Mouse (Mus musculus) bone marrow macrophage, adult 2 months (primary cell): Measurements from ENCODE around the gene Celf5.

ENCODE experiments used
- CTCF ChIP-seq: IDR thresholded peaks from 2 replicates; pipeline ENCODE4 v1.5.1; 2012; ENCODE audit warnings: low read depth, mild to moderate bottlenecking, low read length, moderate library complexity
- POLR2A ChIP-seq: IDR thresholded peaks from 2 replicates; pipeline ENCODE4 v1.6.1; 2012; ENCODE audit warnings: mild to moderate bottlenecking, low read depth, low read length, borderline replicate concordance

GRCm38 (mm10) chr10:81456983-81457563 is 25.4 kb downstream of the Celf5 start:
- no peak for TF ChIP-seq CTCF
- no peak for TF ChIP-seq POLR2A
